Mouse (Mus musculus) liver, adult 2 months (tissue): Measurements from ENCODE around the gene Skap1. TPM values are rescaled to one million over a fixed set of nuclear protein-coding genes. Genes with fewer than 3 reads are reported as not detected.
A peak's percentile ranks its signal among the peaks of the same experiment; 100 is the strongest.

Experiments
- DNase-seq: peaks from one replicate; pipeline ENCODE4 v3.0.0-alpha.2; 2011; ENCODE audit warnings: low read depth, low spot score; ENCODE audit errors: extremely low read depth
- H3K27ac ChIP-seq: fragments of 200-500 bp; replicated peaks from 2 replicates; pipeline ENCODE4 v1.5.1; 2012; ENCODE audit warnings: low read depth, mild to moderate bottlenecking, control low read depth, inconsistent platforms, low read length; ENCODE audit not compliant: insufficient read depth
- H3K27me3 ChIP-seq: fragments of 200-500 bp; 2 replicates; pipeline ENCODE4 v1.6.1; 2012; ENCODE audit warnings: mild to moderate bottlenecking, moderate library complexity, low read length, inconsistent platforms; ENCODE audit not compliant: control insufficient read depth, insufficient read depth
- H3K36me3 ChIP-seq: fragments of 200-500 bp; 2 replicates; pipeline ENCODE4 v1.6.1; 2012; ENCODE audit warnings: low read length, inconsistent platforms; ENCODE audit not compliant: control insufficient read depth, insufficient read depth
- H3K4me1 ChIP-seq: fragments of 200-500 bp; 2 replicates; pipeline ENCODE4 v1.6.1; 2011; ENCODE audit warnings: low read length; ENCODE audit not compliant: control insufficient read depth, insufficient read depth
- H3K4me3 ChIP-seq: fragments of 200-500 bp; 2 replicates; pipeline ENCODE4 v1.5.1; 2011; ENCODE audit warnings: low read depth, mild to moderate bottlenecking, control low read depth, low read length, moderate library complexity; ENCODE audit not compliant: insufficient read depth
- H3K79me2 ChIP-seq: fragments of 200-500 bp; 2 replicates; pipeline ENCODE4 v1.6.1; 2012; ENCODE audit warnings: inconsistent platforms, mild to moderate bottlenecking, low read length, moderate library complexity; ENCODE audit not compliant: control insufficient read depth, insufficient read depth
- H3K9ac ChIP-seq: fragments of 200-500 bp; 2 replicates; pipeline ENCODE4 v1.6.1; 2012; ENCODE audit warnings: low read depth, mild to moderate bottlenecking, control low read depth, inconsistent platforms, low read length
- CTCF ChIP-seq: fragments of 200-500 bp; IDR thresholded peaks from 2 replicates; pipeline ENCODE4 v1.5.1; 2011; ENCODE audit warnings: low read depth, low read length, control low read depth
- POLR2A ChIP-seq: fragments of 200-500 bp; IDR thresholded peaks from 2 replicates; pipeline ENCODE4 v1.6.1; 2011; ENCODE audit warnings: low read length, control low read depth; ENCODE audit not compliant: insufficient read depth; ENCODE audit errors: extremely low read depth
- WGBS: fragments of 180-500 bp; shearing (Covaris S2); methylation state at CpG from one replicate; pipeline ENCODE4 v1.1.7; 2018; 5-methylcytosine and 5-hydroxymethylcytosine counted together
- polyA plus RNA-seq: library from polyadenylated mRNA; depleted of rRNA; stranded (reverse); fragments of >200 nt; gene quantifications from 2 replicates; pipeline ENCODE4 v1.2.3, GENCODE M21; 2012
- total RNA-seq: library from RNA; depleted of rRNA; stranded (reverse); fragments of >200 nt; gene quantifications from 2 replicates; pipeline ENCODE4 v1.2.3, GENCODE M21; 2014

The Skap1 gene
- total and polyA plus RNA-seq, 2 experiments = 0.40 to 0.92 TPM

DNA sequence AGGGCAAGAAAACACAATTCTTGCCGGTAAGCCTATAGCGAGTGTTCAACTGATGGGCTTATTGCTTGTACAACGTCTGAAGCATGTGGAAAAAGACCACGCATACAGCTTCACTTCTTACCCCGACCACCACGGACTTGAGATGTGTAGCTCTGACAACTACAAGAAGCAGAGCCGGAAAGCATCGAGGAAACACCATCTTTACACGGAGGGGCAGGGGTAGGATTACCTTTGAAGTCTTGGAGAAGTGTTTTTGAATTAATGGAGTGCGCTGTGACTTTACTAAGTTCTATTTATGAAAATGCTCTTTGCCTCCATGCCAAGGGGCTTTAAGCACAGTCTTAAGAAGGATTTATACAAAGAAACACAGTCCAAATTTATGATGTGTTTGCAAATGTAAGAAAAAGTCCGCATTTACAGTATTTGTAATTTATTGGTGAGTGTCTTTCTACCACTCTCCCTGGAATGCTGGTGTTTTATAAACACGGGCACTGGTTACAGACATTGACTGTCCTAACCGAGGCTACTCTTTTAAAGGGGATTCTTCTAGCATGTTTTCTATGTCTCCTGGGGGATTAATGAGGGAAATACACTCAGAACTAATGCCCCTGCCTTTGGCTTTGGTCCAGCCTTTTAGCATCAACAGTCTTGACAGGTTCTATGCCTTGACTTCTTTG is 67.5 kb downstream of the Skap1 start:
- no peaks in the 10 kb centered on the region for H3K36me3 ChIP-seq
- TF ChIP-seq POLR2A = no peak
- TF ChIP-seq CTCF = no peak

DNA sequence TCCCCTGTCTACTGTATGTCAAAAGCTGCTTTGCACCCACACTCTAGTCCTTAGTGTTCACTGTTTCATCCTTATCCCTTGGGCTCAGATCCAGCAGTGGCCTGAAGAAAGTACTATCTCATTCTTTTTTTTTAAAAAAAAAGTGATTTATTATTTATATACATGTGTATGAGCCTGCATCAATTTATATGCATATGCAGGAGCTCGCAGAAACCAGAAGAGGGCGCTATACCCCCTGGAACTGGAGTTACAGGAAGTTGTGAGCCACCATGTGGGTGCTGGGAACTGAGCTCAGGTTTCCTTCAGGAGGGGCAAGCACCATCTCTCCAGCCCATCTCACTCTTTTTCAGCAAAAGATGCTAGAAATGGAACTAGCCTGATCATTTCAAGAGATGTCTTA is 70.1 kb downstream of the Skap1 start:
- Histone ChIP-seq H3K4me1 (no peaks in the 10 kb centered on the region), H3K27me3 (0 out of 2 replicates have a peak, but pooled peaks cover 2% of the 10 kb centered on the region), H3K9ac (no peak overlapping the region), H3K79me2 (no peaks in the 10 kb centered on the region), H3K27ac (no peak overlapping the region), H3K36me3 (no peaks in the 10 kb centered on the region), H3K4me3 (no peak overlapping the region)
- 70% methylated on average over 2 of the region's 2 CpGs for WGBS
- TF ChIP-seq CTCF = no peak
- no peak for TF ChIP-seq POLR2A
- no peak for DNase-seq

More for the DNA sequence above, 67.5 kb downstream of the Skap1 start:
- 84% methylated on average over 13 of the region's 13 CpGs for WGBS
- no peak overlapping the region for H3K27ac ChIP-seq
- no peaks in the 10 kb centered on the region for H3K4me1 ChIP-seq
- no peaks in the 10 kb centered on the region for H3K79me2 ChIP-seq
- no peak for DNase-seq
- no peak overlapping the region for H3K9ac ChIP-seq
- H3K27me3 ChIP-seq = peaks cover 2% of the 10 kb centered on the region; the same call in 1 of the 2 replicates
- no peak overlapping the region for H3K4me3 ChIP-seq

DNA sequence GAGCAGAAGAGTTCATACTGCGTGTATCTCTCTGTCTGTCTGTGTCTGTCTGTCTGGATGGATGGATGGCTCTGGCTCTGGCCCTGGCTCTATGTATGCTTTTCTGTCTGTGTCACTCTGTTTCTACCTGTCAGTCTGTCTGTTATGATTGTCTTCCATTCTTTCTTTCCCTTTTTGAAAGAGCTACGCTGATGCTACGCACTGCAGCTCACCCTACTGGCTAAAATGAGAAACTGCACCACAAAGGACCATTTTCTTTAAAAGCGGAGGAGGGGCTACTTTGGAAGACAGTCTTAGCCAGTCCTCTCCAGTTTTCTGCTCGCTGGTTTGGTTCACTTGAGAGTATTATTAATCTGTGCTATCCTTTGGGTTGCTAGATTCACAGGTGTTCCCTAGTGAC is 71.8 kb downstream of the Skap1 start:
- Histone ChIP-seq H3K27ac (no peak overlapping the region), H3K4me1 (no peaks in the 10 kb centered on the region), H3K9ac (no peak overlapping the region), H3K27me3 (0 out of 2 replicates have a peak, but pooled peaks cover 2% of the 10 kb centered on the region), H3K79me2 (no peaks in the 10 kb centered on the region), H3K4me3 (no peak overlapping the region), H3K36me3 (no peaks in the 10 kb centered on the region)
- WGBS = 20% methylated on average over 5 of the region's 5 CpGs
- peak; percentile 6 for DNase-seq
- TF ChIP-seq CTCF (peak; percentile 51), POLR2A (no peak)

DNA sequence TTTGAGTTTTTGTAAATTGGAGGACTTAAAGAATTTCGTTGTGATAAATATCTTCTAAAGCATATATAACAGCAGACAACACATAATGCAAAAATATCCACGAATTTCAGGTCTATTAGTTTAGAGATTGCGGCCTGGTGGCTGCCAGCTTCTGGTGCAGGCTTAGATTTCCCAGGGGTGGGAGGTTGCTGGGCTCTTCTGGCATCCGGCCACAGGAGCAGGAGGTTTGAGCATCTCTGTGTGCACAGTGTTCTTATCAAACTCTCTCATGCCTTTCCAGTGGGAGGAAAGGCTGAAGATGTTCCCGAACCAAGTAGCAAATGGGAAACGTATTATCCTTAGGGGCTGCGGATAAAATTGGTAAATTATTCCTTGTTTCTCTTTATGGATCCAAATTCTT is 77.6 kb downstream of the Skap1 start:
- H3K4me3 ChIP-seq = no peak overlapping the region
- H3K27me3 ChIP-seq = no peaks in the 10 kb centered on the region
- DNase-seq = no peak
- TF ChIP-seq POLR2A (no peak), CTCF (no peak)
- H3K9ac ChIP-seq = no peak overlapping the region
- H3K79me2 ChIP-seq = no peaks in the 10 kb centered on the region
- no peaks in the 10 kb centered on the region for H3K4me1 ChIP-seq
- H3K27ac ChIP-seq = no peak overlapping the region
- H3K36me3 ChIP-seq = no peaks in the 10 kb centered on the region
- WGBS = 76% methylated on average over 7 of the region's 7 CpGs

DNA sequence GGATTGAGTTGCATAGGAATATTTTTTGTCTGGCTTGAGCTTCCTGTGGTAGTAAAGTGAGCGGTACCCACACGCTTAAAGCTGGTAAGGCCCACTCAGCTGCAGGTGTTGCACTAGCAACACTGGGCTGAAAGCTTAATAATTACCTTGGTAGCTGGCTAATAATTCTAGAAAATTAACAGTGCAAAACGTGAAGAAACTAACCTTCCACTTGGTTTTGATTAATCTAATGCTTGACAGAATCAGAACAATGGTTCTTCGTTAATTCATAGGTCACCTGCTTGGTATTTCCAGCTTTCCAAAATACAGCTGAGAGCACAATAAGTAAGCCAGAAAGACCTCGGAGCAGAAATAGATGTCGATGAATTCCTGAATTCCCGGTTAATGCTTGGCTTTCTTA is 78.2 kb downstream of the Skap1 start:
- Histone ChIP-seq H3K27me3 (no peaks in the 10 kb centered on the region), H3K4me1 (no peaks in the 10 kb centered on the region), H3K36me3 (no peaks in the 10 kb centered on the region), H3K79me2 (no peaks in the 10 kb centered on the region), H3K9ac (no peak overlapping the region), H3K27ac (no peak overlapping the region), H3K4me3 (no peak overlapping the region)
- no peak for DNase-seq
- 82% methylated on average over 7 of the region's 7 CpGs for WGBS
- TF ChIP-seq CTCF (no peak), POLR2A (no peak)

DNA sequence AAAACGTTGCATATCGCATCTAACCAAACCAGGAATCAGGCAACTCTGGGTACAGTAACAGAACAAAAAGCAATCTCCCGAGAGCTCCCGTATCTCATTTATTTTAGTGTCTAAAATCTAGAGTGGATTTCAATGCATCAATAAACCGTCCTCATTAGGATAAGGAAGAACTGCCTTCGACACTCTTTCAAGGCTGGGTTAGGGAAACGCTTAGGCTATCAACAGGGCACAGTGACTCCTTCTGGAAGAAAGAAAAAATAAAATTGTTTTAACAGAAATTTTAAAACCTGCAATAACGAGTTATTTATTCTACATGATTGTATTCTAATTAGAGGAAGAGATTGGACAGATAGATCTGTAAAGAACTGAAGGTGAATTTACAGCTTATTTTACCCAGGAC is 82.0 kb downstream of the Skap1 start:
- 64% methylated on average over 8 of the region's 8 CpGs for WGBS
- H3K79me2 ChIP-seq = no peaks in the 10 kb centered on the region
- no peak overlapping the region for H3K4me3 ChIP-seq
- TF ChIP-seq CTCF (no peak), POLR2A (no peak)
- no peaks in the 10 kb centered on the region for H3K27me3 ChIP-seq
- H3K9ac ChIP-seq = no peak overlapping the region
- H3K36me3 ChIP-seq = no peaks in the 10 kb centered on the region
- H3K27ac ChIP-seq = no peak overlapping the region
- no peaks in the 10 kb centered on the region for H3K4me1 ChIP-seq
- no peak for DNase-seq
